Mouse (Mus musculus): Measurements from ENCODE around the gene Bpifb1. TPM values are rescaled to one million over a fixed set of nuclear protein-coding genes. Genes with fewer than 3 reads are reported as not detected.

The Bpifb1 gene
- total RNA-seq, 2 experiments from 2014 or later: not detected

Other genes starting within 250 kb of the Bpifb1 start
- gene Bpifa6, start 215.9 kb upstream of the Bpifb1 start, total RNA-seq (2014; fragmentation: Nextera tagmentation): not detected in 2 replicates
- gene Bpifa6, start 215.9 kb upstream of the Bpifb1 start, total RNA-seq (2017): not detected in 2 replicates
- not detected in 2 replicates for gene Bpifa2, start 182.6 kb upstream of the Bpifb1 start, total RNA-seq (2014; fragmentation: Nextera tagmentation)
- gene Bpifa2, start 182.6 kb upstream of the Bpifb1 start, total RNA-seq (2017): not detected in 2 replicates
- not detected in 2 replicates for gene Bpifa3, start 60.5 kb upstream of the Bpifb1 start, total RNA-seq (2014; fragmentation: Nextera tagmentation)
- gene Bpifa3, start 60.5 kb upstream of the Bpifb1 start, total RNA-seq (2017): not detected in 2 replicates
- gene Bpifa1, start 47.9 kb upstream of the Bpifb1 start, total RNA-seq (2014; fragmentation: Nextera tagmentation): not detected in 2 replicates
- not detected in 2 replicates for gene Bpifa1, start 47.9 kb upstream of the Bpifb1 start, total RNA-seq (2017)
- gene Bpifa5, start 28.2 kb upstream of the Bpifb1 start, total RNA-seq (2014; fragmentation: Nextera tagmentation): not detected in 2 replicates
- not detected in 2 replicates for gene Bpifa5, start 28.2 kb upstream of the Bpifb1 start, total RNA-seq (2017)
- not detected in 2 replicates for gene Bpifb5, start 32.9 kb downstream of the Bpifb1 start, total RNA-seq (2014; fragmentation: Nextera tagmentation)
- gene Bpifb5, start 32.9 kb downstream of the Bpifb1 start, total RNA-seq (2017): not detected in 2 replicates
- not detected in 2 replicates for gene Bpifb9a, start 67.0 kb downstream of the Bpifb1 start, total RNA-seq (2014; fragmentation: Nextera tagmentation)
- not detected in 2 replicates for gene Bpifb9a, start 67.0 kb downstream of the Bpifb1 start, total RNA-seq (2017)
- not detected in 2 replicates for gene Bpifb9b, start 116.4 kb downstream of the Bpifb1 start, total RNA-seq (2014; fragmentation: Nextera tagmentation)
- gene Bpifb9b, start 116.4 kb downstream of the Bpifb1 start, total RNA-seq (2017): not detected in 2 replicates
- gene Cdk5rap1, start 182.2 kb downstream of the Bpifb1 start, total RNA-seq (2014; fragmentation: Nextera tagmentation): 18.8 and 27.3 TPM in 2 replicates
- 22.9 and 27.9 TPM in 2 replicates for gene Cdk5rap1, start 182.2 kb downstream of the Bpifb1 start, total RNA-seq (2017)
- gene Snta1, start 217.3 kb downstream of the Bpifb1 start, total RNA-seq (2014; fragmentation: Nextera tagmentation): 0.27 and 1.5 TPM in 2 replicates
- gene Snta1, start 217.3 kb downstream of the Bpifb1 start, total RNA-seq (2017): 0.76 TPM in 1 of 2 replicates, not detected in the other
- gene Cbfa2t2, start 245.7 kb downstream of the Bpifb1 start, total RNA-seq (2014; fragmentation: Nextera tagmentation): 17.0 and 20.8 TPM in 2 replicates
- gene Cbfa2t2, start 245.7 kb downstream of the Bpifb1 start, total RNA-seq (2017): 10.4 and 18.8 TPM in 2 replicates

Measured in megakaryocyte-erythroid progenitor cell, adult 5-6 weeks (primary cell).